Mouse (Mus musculus): ENCODE data around the gene Aff3. TPM values are rescaled to one million over a fixed set of nuclear protein-coding genes. Genes with fewer than 3 reads are reported as not detected.
"Not testable (repeated sequence)": the region's sequence is repeated elsewhere in the genome, so short reads cannot be mapped to it uniquely, and the experiment has no call there.

Aff3 gene
- total RNA-seq, 1 experiment from 2014 or later, result 189 TPM

GRCm38 (mm10) chr1:38456719-38457269 is 208.0 kb downstream of the Aff3 start:
- no peak for ATAC-seq (ENCODE audit: extremely low read depth, insufficient number of reproducible peaks, low FRiP score, poor library complexity, severe bottlenecking)

GRCm38 (mm10) chr1:38454921-38455320 is 209.8 kb downstream of the Aff3 start:
- no peak for ATAC-seq (ENCODE audit: extremely low read depth, insufficient number of reproducible peaks, low FRiP score, poor library complexity, severe bottlenecking)

GRCm38 (mm10) chr1:38451367-38451766 is 213.4 kb downstream of the Aff3 start:
- ATAC-seq (ENCODE audit: extremely low read depth, insufficient number of reproducible peaks, low FRiP score, poor library complexity, severe bottlenecking), result no peak

GRCm38 (mm10) chr1:38450677-38451076 is 214.1 kb downstream of the Aff3 start:
- ATAC-seq (ENCODE audit: extremely low read depth, insufficient number of reproducible peaks, low FRiP score, poor library complexity, severe bottlenecking), result no peak

GRCm38 (mm10) chr1:38449816-38450478 is 214.8 kb downstream of the Aff3 start:
- no peak for ATAC-seq (ENCODE audit: extremely low read depth, insufficient number of reproducible peaks, low FRiP score, poor library complexity, severe bottlenecking)

- 0 out of 2 replicates have a peak, but pooled peaks have one; percentile 6 for ATAC-seq (ENCODE audit: extremely low read depth, insufficient number of reproducible peaks, low FRiP score, poor library complexity, severe bottlenecking)
These were observed 215.9 kb downstream of the Aff3 start for GRCm38 (mm10) chr1:38448854-38449253.

- no peak for ATAC-seq (ENCODE audit: extremely low read depth, insufficient number of reproducible peaks, low FRiP score, poor library complexity, severe bottlenecking)
These were observed 217.2 kb downstream of the Aff3 start for GRCm38 (mm10) chr1:38447581-38447980.

- no peak for ATAC-seq (ENCODE audit: extremely low read depth, insufficient number of reproducible peaks, low FRiP score, poor library complexity, severe bottlenecking)
These were observed 218.5 kb downstream of the Aff3 start for GRCm38 (mm10) chr1:38446152-38446820.

GRCm38 (mm10) chr1:38442887-38443286 is 221.9 kb downstream of the Aff3 start:
- ATAC-seq (ENCODE audit: extremely low read depth, insufficient number of reproducible peaks, low FRiP score, poor library complexity, severe bottlenecking), result no peak

- no peak for ATAC-seq (ENCODE audit: extremely low read depth, insufficient number of reproducible peaks, low FRiP score, poor library complexity, severe bottlenecking)
These were observed 222.3 kb downstream of the Aff3 start for GRCm38 (mm10) chr1:38442479-38442878.

- ATAC-seq (ENCODE audit: extremely low read depth, insufficient number of reproducible peaks, low FRiP score, poor library complexity, severe bottlenecking), result no peak
These were observed 223.0 kb downstream of the Aff3 start for GRCm38 (mm10) chr1:38441800-38442199.

- ATAC-seq (ENCODE audit: extremely low read depth, insufficient number of reproducible peaks, low FRiP score, poor library complexity, severe bottlenecking), result no peak
These were observed 224.3 kb downstream of the Aff3 start for GRCm38 (mm10) chr1:38440471-38440815.

GRCm38 (mm10) chr1:38439751-38440470 is 224.8 kb downstream of the Aff3 start:
- no peak for ATAC-seq (ENCODE audit: extremely low read depth, insufficient number of reproducible peaks, low FRiP score, poor library complexity, severe bottlenecking)

- ATAC-seq (ENCODE audit: extremely low read depth, insufficient number of reproducible peaks, low FRiP score, poor library complexity, severe bottlenecking), result no peak
These were observed 226.3 kb downstream of the Aff3 start for GRCm38 (mm10) chr1:38438447-38438846.

GRCm38 (mm10) chr1:38437671-38438070 is 227.1 kb downstream of the Aff3 start:
- ATAC-seq (ENCODE audit: extremely low read depth, insufficient number of reproducible peaks, low FRiP score, poor library complexity, severe bottlenecking), result no peak

- ATAC-seq (ENCODE audit: extremely low read depth, insufficient number of reproducible peaks, low FRiP score, poor library complexity, severe bottlenecking), result no peak
These were observed 228.0 kb downstream of the Aff3 start for GRCm38 (mm10) chr1:38436471-38437340.

GRCm38 (mm10) chr1:38430311-38430710 is 234.4 kb downstream of the Aff3 start:
- not testable (repeated sequence) for ATAC-seq (ENCODE audit: extremely low read depth, insufficient number of reproducible peaks, low FRiP score, poor library complexity, severe bottlenecking)

- ATAC-seq (ENCODE audit: extremely low read depth, insufficient number of reproducible peaks, low FRiP score, poor library complexity, severe bottlenecking), result no peak
These were observed 235.8 kb downstream of the Aff3 start for GRCm38 (mm10) chr1:38428708-38429683.

Measured in neutrophil, adult 5-6 weeks (primary cell).